Mouse (Mus musculus) Patski (cell line): Measurements from ENCODE around the gene Olfr222. TPM values are rescaled to one million over a fixed set of nuclear protein-coding genes. Genes with fewer than 3 reads are reported as not detected.
"Not testable (repeated sequence)": the region's sequence is repeated elsewhere in the genome, so short reads cannot be mapped to it uniquely, and the experiment has no call there.

ENCODE experiments used
- ATAC-seq: fragments of 100-300 bp; one replicate; pipeline ENCODE4 v1.8.0; 2021
- CTCF ChIA-PET: fragments of 350-600 bp; sonication (Branson Sonifier 250); formaldehyde crosslinking; loops from one replicate; lab custom pipeline; 2022; ENCODE audit warnings: inconsistent platforms; lab: Charles Lee
- POLR2A ChIA-PET: fragments of 350-600 bp; sonication (Branson Sonifier 250); formaldehyde crosslinking; loops from one replicate; lab custom pipeline; 2022; ENCODE audit warnings: antibody characterized with exemption, inconsistent platforms; lab: Charles Lee
- DNase-seq: peaks from one replicate; pipeline ENCODE4 v3.0.0-alpha.2; 2011; ENCODE audit warnings: low read depth, low spot score
- H3K27me3 ChIP-seq: fragments of 371-371 bp; one replicate; pipeline ENCODE4 v1.5.1; 2021
- CTCF ChIP-seq: fragments of 100-300 bp; IDR thresholded peaks from one replicate; pipeline ENCODE4 v1.5.1; 2021
- in situ Hi-C: fragments of 300-500 bp; cut with MboI; formaldehyde crosslinking; loops from 3 replicates; pipeline ENCODE4 v1.11.1; 2018; ENCODE audit warnings: low pct_unique_long_range_greater_than_20kb, mixed read lengths
- polyA plus RNA-seq: library from polyadenylated mRNA; unstranded; gene quantifications from one replicate; pipeline ENCODE4 v1.2.3, GENCODE M21; 2021

Gene Olfr222
- polyA plus RNA-seq: not detected

- POLR2A ChIA-PET, ATAC-seq, in situ Hi-C loops, H3K27me3 ChIP-seq, DNase-seq: not testable (repeated sequence)
- CTCF ChIA-PET: interaction anchor here (1.0 kb wide), 1 partner anchor 51 kb away, joined by 3 read pairs; no protein-coding TSS in a partner anchor
These were observed at the start of gene Olfr222 for GRCm38 (mm10) chr11:59576135-59576534. Gene Olfr222, minus strand, starts transcription at chr11:59576235.

GRCm38 (mm10) chr11:59624017-59624630 lies 48.1 kb upstream of the Olfr222 start:
- no peak for DNase-seq
- ChIA-PET POLR2A (no interaction called here), CTCF (interaction anchor here (0.6 to 1.6 kb wide), 17 partner anchors 10 to 184 kb away, joined by 3 to 10 read pairs (median 3); partner anchors contain the start of gene Olfr223)
- peak; percentile 89 for TF ChIP-seq CTCF
- ATAC-seq: peak; percentile 51
- no peaks in the 10 kb centered on the region for H3K27me3 ChIP-seq
- in situ Hi-C loops: loop anchor here (5.0 kb wide), 1 partner anchor 133 kb away; no protein-coding TSS in a partner anchor

- TF ChIP-seq CTCF: no peak
- no peak for ATAC-seq
- in situ Hi-C loops: loop anchor here (5.0 kb wide), 1 partner anchor 135 kb away; no protein-coding TSS in a partner anchor
- CTCF ChIA-PET: interaction anchor here (0.6 to 1.6 kb wide), 3 partner anchors 8 to 156 kb away, joined by 3 to 5 read pairs (median 4); no protein-coding TSS in a partner anchor
- H3K27me3 ChIP-seq: no peaks in the 10 kb centered on the region
- DNase-seq: no peak
- POLR2A ChIA-PET: interaction anchor here (0.6 kb wide), 1 partner anchor 126 kb away, joined by 5 read pairs; no protein-coding TSS in a partner anchor
These were observed 46.2 kb upstream of the Olfr222 start for GRCm38 (mm10) chr11:59622214-59622613.

GRCm38 (mm10) chr11:59616986-59617385 lies 41.0 kb upstream of the Olfr222 start:
- DNase-seq, POLR2A ChIA-PET, in situ Hi-C loops, H3K27me3 ChIP-seq, ATAC-seq: not testable (repeated sequence)
- CTCF ChIA-PET: interaction anchor here (0.7 kb wide), 1 partner anchor 91 kb away, joined by 4 read pairs; no protein-coding TSS in a partner anchor

- POLR2A ChIA-PET: interaction anchor here (1.0 kb wide), 1 partner anchor 88 kb away, joined by 3 read pairs; no protein-coding TSS in a partner anchor
- no peak for ATAC-seq
- peak; percentile 65 for TF ChIP-seq CTCF
- in situ Hi-C loops: loop anchor here (5.0 kb wide), 1 partner anchor 77 kb away; no protein-coding TSS in a partner anchor
- CTCF ChIA-PET: interaction anchor here (1.0 to 2.2 kb wide), 7 partner anchors 9 to 146 kb away, joined by 3 to 11 read pairs (median 3); partner anchors contain the start of gene Olfr223
- DNase-seq: no peak
- no peaks in the 10 kb centered on the region for H3K27me3 ChIP-seq
These were observed 38.1 kb upstream of the Olfr222 start for GRCm38 (mm10) chr11:59614120-59614519.

- TF ChIP-seq CTCF: no peak
- no peaks in the 10 kb centered on the region for H3K27me3 ChIP-seq
- no peak for ATAC-seq
- ChIA-PET POLR2A (no interaction called here), CTCF (interaction anchor here (1.0 to 1.8 kb wide), 3 partner anchors 9 to 15 kb away, joined by 3 to 10 read pairs (median 6); no protein-coding TSS in a partner anchor)
- no peak for DNase-seq
- in situ Hi-C loops: loop anchor here (5.0 kb wide), 1 partner anchor 74 kb away; no protein-coding TSS in a partner anchor
These were observed 35.6 kb upstream of the Olfr222 start for GRCm38 (mm10) chr11:59611646-59612045.

- ChIA-PET CTCF (interaction anchor here (3.2 kb wide), 1 partner anchor 10 kb away, joined by 10 read pairs; no protein-coding TSS in a partner anchor), POLR2A (no interaction called here)
- no peak for ATAC-seq
- TF ChIP-seq CTCF: no peak
- DNase-seq: no peak
- no peaks in the 10 kb centered on the region for H3K27me3 ChIP-seq
- in situ Hi-C loops: no loop called here
These were observed 26.3 kb upstream of the Olfr222 start for GRCm38 (mm10) chr11:59602287-59602686.

- no peaks in the 10 kb centered on the region for H3K27me3 ChIP-seq
- TF ChIP-seq CTCF: no peak
- in situ Hi-C loops: no loop called here
- CTCF ChIA-PET: interaction anchor here (1.0 to 1.8 kb wide), 4 partner anchors 10 to 76 kb away, joined by 3 to 8 read pairs (median 6); no protein-coding TSS in a partner anchor
- peak; percentile 94 for ATAC-seq
- peak; percentile 76 for DNase-seq
- POLR2A ChIA-PET: interaction anchor here (0.6 kb wide), 1 partner anchor 1792 kb away, joined by 3 read pairs; no protein-coding TSS in a partner anchor
These were observed 24.8 kb upstream of the Olfr222 start for GRCm38 (mm10) chr11:59600872-59601271.

- ChIA-PET POLR2A (no interaction called here), CTCF (interaction anchor here (0.7 to 1.8 kb wide), 4 partner anchors 11 to 72 kb away, joined by 3 to 6 read pairs (median 4); no protein-coding TSS in a partner anchor)
- DNase-seq: no peak
- in situ Hi-C loops: no loop called here
- TF ChIP-seq CTCF: no peak
- H3K27me3 ChIP-seq: no peaks in the 10 kb centered on the region
- ATAC-seq: no peak
These were observed 23.2 kb upstream of the Olfr222 start for GRCm38 (mm10) chr11:59599211-59599610.

GRCm38 (mm10) chr11:59596950-59597349 lies 20.9 kb upstream of the Olfr222 start:
- no peaks in the 10 kb centered on the region for H3K27me3 ChIP-seq
- ChIA-PET CTCF (interaction anchor here (1.0 kb wide), 1 partner anchor 71 kb away, joined by 3 read pairs; the partner anchor contains the start of gene Zkscan17), POLR2A (no interaction called here)
- TF ChIP-seq CTCF: no peak
- ATAC-seq (peak; percentile 13), DNase-seq (no peak)
- in situ Hi-C loops: no loop called here
